Mouse (Mus musculus): ENCODE measurements around the gene Pcdh17.
A peak's percentile ranks its signal among the peaks of the same experiment; 100 is the strongest.

Gene Pcdh17

GRCm38 (mm10) chr14:84480546-84480945 is 37.2 kb downstream of the Pcdh17 start:
- no peak for DNase-seq

- DNase-seq, result no peak
These were observed 41.0 kb downstream of the Pcdh17 start for GRCm38 (mm10) chr14:84484350-84484749.

- DNase-seq, result no peak
These were observed 67.6 kb downstream of the Pcdh17 start for GRCm38 (mm10) chr14:84511010-84511409.

- no peak for DNase-seq
These were observed 89.0 kb downstream of the Pcdh17 start for GRCm38 (mm10) chr14:84532397-84532796.

- no peak for DNase-seq
These were observed 91.9 kb downstream of the Pcdh17 start for GRCm38 (mm10) chr14:84535264-84535663.

GRCm38 (mm10) chr14:84541838-84542237 is 98.5 kb downstream of the Pcdh17 start:
- DNase-seq, result peak; percentile 33

GRCm38 (mm10) chr14:84545968-84546367 is 102.6 kb downstream of the Pcdh17 start:
- no peak for DNase-seq

- peak; percentile 73 for DNase-seq
These were observed 104.3 kb downstream of the Pcdh17 start for GRCm38 (mm10) chr14:84547513-84548194.

- DNase-seq, result peak; percentile 4
These were observed 108.2 kb downstream of the Pcdh17 start for GRCm38 (mm10) chr14:84551546-84551945.

GRCm38 (mm10) chr14:84571071-84571470 is 127.7 kb downstream of the Pcdh17 start:
- no peak for DNase-seq
